Mouse (Mus musculus) C2C12 (cell line): ENCODE results near the gene Gid4.
A peak's percentile ranks its signal among the peaks of the same experiment; 100 is the strongest.

Source experiments
- CEBPB ChIP-seq: IDR thresholded peaks from one replicate; pipeline ENCODE4 v1.6.1; 2011; ENCODE audit warnings: low read depth, mild to moderate bottlenecking, control low read depth, moderate library complexity
- CTCF ChIP-seq: IDR thresholded peaks from one replicate; pipeline ENCODE4 v1.5.1; 2011; ENCODE audit not compliant: control insufficient read depth, insufficient read depth, insufficient read length
- FOSL1 ChIP-seq: IDR thresholded peaks from one replicate; pipeline ENCODE4 v1.8.0; 2011; ENCODE audit warnings: mild to moderate bottlenecking, low read length; ENCODE audit not compliant: poor library complexity, insufficient read depth, severe bottlenecking
- MAX ChIP-seq: IDR thresholded peaks from one replicate; pipeline ENCODE4 v1.6.1; 2011; ENCODE audit warnings: mild to moderate bottlenecking, control low read depth
- MYOD1 ChIP-seq: IDR thresholded peaks from one replicate; pipeline ENCODE4 v1.6.1; 2011; ENCODE audit warnings: low read depth; ENCODE audit not compliant: control insufficient read depth, insufficient read length
- MYOG ChIP-seq: IDR thresholded peaks from one replicate; pipeline ENCODE4 v1.6.1; 2011; ENCODE audit not compliant: control insufficient read depth, insufficient read length; ENCODE audit errors: extremely low read depth
- USF1 ChIP-seq: IDR thresholded peaks from one replicate; pipeline ENCODE4 v1.6.1; 2011; ENCODE audit warnings: low read depth, mild to moderate bottlenecking, control low read depth, moderate library complexity

- TF ChIP-seq MYOG: no peak
- peak; percentile 70 for TF ChIP-seq USF1
- no peak for TF ChIP-seq CTCF
- TF ChIP-seq FOSL1: no peak
- peak; percentile 99 for TF ChIP-seq MAX
- no peak for TF ChIP-seq CEBPB
- peak; percentile 23 for TF ChIP-seq MYOD1
Observed at GRCm38 (mm10) chr11:60454080-60454744, 37.3 kb downstream of the Gid4 start, which contains the start of gene Drg2.
